Mouse (Mus musculus) spleen, postnatal 10 days (tissue): Measurements from ENCODE around the gene Sap30.
A peak's percentile ranks its signal among the peaks of the same experiment; 100 is the strongest.
"Not testable (repeated sequence)": the region's sequence is repeated elsewhere in the genome, so short reads cannot be mapped to it uniquely, and the experiment has no call there.

Experiments used
- DNase-seq, 2 experiments: peaks; one replicate each; pipeline ENCODE4 v3.0.0; 2021 to 2022; ENCODE audit warnings: low spot score in 2 of 2

Sap30 gene

GRCm38 (mm10) chr8:57487441-57488155 is at the start of gene Sap30:
TSS of gene Sap30 (minus strand) at chr8:57487860.
- peak; percentile 96 to 99 for DNase-seq

- DNase-seq: no peak
These were observed 48.5 kb upstream of the Sap30 start for GRCm38 (mm10) chr8:57536167-57536566.

- DNase-seq: no peak
These were observed 46.8 kb upstream of the Sap30 start for GRCm38 (mm10) chr8:57534495-57534894.

- DNase-seq: no peak
These were observed 45.4 kb upstream of the Sap30 start for GRCm38 (mm10) chr8:57533106-57533505.

DNA sequence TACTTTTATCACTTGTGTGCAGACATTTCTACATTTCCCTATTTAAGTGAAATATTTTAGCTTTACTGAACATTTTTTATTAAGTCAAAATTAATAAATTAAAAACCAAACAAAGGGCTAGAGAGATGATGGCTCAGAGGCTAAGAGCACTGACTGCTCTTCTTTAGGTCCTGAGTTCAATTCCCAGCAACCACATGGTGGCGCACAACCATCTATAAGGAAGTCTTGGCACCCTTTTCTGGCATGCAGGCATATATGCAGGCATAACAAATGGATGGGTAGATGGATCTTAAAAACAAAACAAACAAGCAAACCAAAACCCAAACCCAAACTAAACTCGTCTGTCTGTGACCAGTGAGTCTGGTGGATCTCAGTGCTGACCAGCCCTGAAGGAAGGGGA is 44.6 kb upstream of the Sap30 start:
- DNase-seq: peak in 1 of 2 experiments; percentile 41

GRCm38 (mm10) chr8:57530666-57531349 is 43.1 kb upstream of the Sap30 start:
- peak; percentile 67 to 86 for DNase-seq

DNA sequence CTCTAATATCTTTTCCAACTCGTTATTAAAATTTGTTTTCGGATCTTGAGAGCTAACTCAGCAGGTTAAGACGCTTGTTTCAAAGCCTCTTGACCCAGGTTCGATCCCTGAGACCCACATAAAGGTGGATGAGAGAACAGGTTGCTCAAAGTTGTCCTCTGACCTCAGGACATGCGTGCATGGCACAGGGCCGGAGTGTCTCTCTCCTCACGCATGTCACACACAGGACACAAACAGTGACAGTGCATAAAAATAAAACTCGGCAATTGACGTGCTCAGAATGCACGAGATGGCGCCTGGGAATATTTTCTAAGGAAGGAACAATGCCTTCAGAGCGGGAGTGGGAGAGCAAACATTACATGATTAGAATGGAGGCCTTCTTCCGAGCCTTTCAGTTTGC is 42.6 kb upstream of the Sap30 start:
- no peak for DNase-seq

GRCm38 (mm10) chr8:57528036-57528435 is 40.4 kb upstream of the Sap30 start:
- no peak for DNase-seq

- no peak for DNase-seq
These were observed 32.6 kb upstream of the Sap30 start for GRCm38 (mm10) chr8:57520186-57520786.

DNA sequence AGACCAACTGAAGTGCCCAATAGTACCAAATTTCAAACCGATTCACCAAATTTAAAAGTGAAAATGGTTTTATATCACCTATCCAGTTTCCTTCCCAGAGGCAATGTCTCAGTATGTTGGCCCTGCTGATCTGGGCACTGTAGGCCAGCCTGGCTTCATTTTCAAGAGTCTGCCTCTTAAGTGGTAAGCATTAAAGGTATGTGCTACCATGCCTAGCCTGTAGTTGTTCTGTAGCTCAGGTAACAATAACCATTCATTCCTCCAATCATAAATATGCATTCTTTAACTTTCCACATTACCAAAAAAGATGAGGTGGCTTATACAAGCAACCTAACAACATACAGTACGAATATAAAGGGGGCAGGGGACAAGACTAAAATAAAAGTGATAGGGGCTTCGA is 30.1 kb upstream of the Sap30 start:
- DNase-seq: no peak

DNA sequence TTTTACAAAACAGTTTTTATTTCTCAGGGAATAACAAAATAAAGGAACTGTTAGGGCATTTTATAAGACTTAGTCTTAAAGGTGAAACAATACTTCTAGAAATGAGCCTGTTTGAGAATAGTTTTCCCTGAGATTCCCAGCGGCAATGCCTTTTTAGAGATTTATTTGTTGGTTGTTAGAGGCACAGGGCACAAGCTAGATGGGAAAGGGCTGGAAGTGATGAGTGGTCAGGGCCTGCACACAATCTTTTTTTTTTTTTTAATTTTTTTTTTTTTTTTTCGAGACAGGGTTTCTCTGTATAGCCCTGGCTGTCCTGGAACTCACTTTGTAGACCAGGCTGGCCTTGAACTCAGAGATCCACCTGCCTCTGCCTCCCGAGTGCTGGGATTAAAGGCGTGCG is 29.0 kb upstream of the Sap30 start:
- DNase-seq: not testable (repeated sequence)

DNA sequence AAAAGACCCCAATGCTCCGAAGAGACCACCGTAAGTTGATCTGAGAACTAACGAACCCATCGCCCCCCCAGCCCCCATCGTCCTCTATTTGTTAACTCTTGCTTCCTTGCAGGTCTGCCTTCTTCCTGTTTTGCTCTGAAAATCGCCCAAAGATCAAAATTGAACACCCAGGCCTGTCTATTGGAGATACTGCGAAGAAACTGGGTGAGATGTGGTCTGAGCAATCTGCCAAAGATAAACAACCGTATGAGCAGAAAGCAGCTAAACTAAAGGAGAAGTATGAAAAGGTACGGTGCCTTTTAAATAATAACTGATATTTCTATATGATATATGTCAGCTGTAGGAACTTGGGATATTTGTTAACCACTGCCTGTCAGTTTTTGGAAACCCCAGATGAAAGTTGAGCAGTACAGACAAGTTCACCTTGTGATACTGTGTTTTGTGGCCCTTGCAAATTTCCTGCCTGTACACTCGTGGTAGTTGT is 25.6 kb upstream of the Sap30 start:
- not testable (repeated sequence) for DNase-seq

DNA sequence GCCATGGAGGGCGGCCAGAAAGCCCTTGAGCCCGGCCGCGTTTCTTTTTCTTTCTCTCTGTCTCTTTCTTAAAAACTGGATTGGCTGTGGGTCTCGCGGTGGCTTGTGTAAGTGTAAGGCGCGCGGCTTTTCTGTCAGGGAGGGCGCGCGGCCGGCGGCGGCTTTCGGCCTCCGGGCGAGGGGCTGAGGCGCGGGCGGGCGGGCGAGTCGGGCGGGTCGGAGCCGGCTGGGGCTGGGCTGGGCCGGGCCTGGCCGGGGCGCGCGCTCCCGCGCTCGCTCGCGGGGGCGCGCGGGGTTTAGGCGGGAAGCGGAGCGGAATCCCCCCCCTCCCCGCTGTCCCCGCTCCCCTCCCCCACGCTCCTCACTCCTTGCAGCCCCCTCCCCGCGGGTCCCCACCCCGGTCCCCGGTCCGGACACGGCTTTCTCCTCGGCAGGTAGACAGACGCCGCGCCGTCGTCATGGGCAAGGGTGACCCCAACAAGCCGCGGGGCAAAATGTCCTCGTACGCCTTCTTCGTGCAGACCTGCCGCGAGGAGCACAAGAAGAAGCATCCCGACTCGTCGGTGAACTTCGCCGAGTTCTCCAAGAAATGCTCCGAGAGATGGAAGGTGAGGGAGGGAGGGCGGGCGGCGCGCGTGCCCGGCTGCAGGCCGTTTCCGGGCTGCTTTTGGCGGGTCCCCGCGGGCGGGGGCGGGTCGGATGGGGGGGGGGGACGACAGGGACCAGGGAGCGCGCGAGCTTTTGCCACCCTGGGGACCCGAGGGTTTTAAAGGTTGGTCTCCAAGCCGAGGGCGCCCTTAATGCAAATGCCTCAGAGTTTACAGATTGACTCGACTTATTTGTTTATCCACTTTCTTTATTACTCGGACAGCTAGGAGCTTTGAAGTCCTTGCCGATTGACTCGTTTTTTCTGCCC is 24.7 kb upstream of the Sap30 start:
- DNase-seq: peak in 1 of 2 experiments; percentile 60

GRCm38 (mm10) chr8:57511316-57512118 is 23.9 kb upstream of the Sap30 start, which contains the start of gene Hmgb2:
TSS of gene Hmgb2 (plus strand) at chr8:57511907.
- peak; percentile 99 to 100 for DNase-seq

- no peak for DNase-seq
These were observed 23.2 kb upstream of the Sap30 start for GRCm38 (mm10) chr8:57510791-57511315.

DNA sequence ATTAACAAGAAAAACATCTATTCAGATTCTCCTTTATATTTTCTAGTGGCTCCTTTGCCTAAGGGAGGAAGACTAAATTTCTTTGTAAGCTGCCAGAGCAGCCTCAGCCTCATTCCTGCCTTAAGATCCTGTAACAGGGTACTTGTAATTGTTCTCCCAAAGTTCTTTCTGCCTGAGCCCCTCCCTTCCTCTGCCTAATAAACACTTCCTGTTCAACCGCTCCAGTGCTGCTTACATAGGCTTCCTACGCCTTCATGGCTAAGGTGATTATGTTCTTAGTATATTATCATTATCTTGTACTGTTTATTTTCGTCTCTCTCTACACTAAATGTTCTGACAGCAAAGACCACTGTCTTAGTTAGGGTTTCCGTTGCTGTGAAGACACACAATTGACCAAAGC is 21.0 kb upstream of the Sap30 start:
- peak in 1 of 2 experiments; percentile 2 for DNase-seq

- DNase-seq: no peak
These were observed 19.9 kb upstream of the Sap30 start for GRCm38 (mm10) chr8:57507556-57508063.

DNA sequence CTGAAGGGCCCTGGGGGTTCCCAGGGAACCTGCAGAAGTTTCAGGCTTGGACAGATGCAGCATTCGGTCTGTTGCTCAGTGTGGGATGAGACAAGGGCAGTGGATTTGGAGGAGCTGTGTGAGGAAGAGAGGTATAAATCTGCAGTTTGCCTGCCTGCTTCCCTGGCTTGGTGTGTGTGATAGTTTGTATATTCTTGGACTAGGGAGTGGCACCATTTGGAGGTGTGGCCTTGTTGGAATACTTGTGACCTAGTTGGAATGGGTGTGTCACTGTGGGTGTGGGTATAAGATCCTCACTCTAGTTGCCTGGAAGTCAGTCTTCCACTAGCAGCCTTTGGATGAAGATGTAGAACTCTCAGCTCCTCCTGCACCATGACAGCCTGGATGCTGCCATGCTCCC is 17.8 kb upstream of the Sap30 start:
- DNase-seq: not testable (repeated sequence)

- peak; percentile 85 to 91 for DNase-seq
These were observed 16.0 kb upstream of the Sap30 start for GRCm38 (mm10) chr8:57503641-57504040.

DNA sequence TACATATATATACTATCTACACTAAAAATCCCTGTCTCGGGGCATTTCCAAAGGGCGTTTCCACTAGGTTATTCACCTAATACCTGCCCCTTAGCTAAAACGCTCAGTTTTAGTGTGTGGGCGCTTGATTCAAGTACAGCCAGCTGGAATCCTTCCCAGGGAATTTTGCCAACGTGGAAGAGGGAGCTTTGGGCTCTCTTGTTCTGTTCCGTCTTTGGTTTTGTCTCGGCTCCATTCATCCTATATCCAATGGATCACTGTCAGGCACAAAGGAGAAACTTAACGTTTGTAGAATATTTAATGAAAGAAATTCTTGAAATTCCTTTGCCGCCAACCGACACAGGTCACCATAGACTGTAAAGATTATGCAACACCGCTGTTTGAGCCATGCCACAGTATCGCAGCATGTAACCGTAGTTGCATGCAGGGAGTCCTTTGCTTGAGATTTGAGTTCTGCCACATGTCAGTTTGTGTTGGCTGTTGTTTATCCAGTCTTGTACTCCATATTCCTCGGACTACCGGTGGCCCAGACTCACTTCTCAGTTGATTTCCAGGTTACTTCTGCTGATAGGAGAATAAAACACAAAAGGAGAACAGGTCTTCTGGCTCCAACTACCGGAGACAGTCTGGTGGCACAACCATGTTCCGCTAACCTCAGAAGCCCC is 11.3 kb upstream of the Sap30 start:
- DNase-seq: peak in 1 of 2 experiments; percentile 2
